Mouse (Mus musculus): Measurements from ENCODE around the gene Foxp1. TPM values are rescaled to one million over a fixed set of nuclear protein-coding genes. Genes with fewer than 3 reads are reported as not detected.

Gene Foxp1
- polyA plus RNA-seq, 1 experiment from 2014 or later, result 38.0 TPM

DNA sequence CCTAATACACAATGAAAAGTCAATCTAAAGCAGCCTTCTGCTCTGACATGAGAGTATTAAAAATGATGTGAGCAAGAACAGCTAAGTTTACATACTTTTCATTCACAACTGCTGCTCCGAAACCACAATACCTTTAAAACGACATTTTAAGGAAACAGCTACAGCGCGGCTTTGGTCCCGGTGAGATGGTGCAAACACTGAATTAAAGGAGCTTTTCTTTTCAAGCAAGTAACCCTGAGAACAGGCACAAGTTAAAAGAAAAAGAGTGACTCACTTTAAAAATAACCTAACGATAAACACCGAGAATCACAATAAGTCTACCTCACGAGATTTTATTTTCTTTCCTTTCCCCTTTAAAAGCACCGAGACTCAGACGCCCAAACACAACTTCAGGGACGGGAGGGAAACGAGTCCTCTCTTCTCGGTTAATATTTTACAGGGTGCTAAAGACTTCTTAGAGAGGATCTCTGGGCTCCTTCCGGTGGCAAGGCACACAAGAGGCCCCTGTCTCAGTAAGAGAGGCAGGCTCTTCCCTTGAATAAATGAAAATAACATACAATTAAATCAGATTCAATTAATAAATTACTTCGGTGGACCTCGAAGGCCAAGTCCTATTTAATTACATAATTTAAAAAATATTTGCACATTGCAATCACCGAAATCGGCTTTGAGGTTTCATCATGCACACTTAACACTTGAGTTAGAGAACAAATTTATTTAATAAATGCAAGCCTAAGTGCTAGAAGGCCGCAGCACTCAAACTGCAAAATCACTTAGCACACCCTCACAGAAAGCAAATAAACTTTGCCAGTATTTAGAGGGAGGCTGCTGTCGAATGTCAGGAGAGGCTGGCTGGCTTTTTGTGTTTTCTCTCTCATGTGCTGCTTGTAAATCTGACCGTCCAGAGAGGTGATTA, 246.9 kb downstream of the Foxp1 start:
- 33% methylated on average over 21 of the region's 21 CpGs for WGBS
- ATAC-seq (replicated peaks; ENCODE audit: low FRiP score, low read depth), result no peak
- no peak overlapping the region for H3K9ac ChIP-seq (ENCODE audit: low read depth, low read length)

DNA sequence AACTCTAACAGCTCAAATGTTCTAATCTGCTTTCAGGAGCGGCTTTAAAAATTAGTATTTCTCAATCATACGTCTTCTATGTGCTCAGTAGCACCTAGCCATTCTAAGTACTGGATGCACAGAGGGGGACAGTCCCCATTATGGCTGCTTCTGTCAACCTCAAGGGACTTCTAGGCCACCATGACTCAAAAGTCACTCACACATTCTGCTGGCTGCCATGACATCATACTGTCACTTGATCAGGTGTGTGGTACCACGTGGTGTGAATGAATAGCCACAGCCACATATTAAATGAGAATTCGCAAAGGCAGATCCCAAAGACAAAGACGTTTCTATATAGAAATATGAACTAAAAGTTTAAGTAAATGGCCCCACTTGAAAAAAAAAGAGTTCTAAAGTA, 247.9 kb downstream of the Foxp1 start:
- Histone ChIP-seq H3K27me3 (ENCODE audit: insufficient read depth, low read length) (no peaks in the 10 kb centered on the region), H3K4me2 (ENCODE audit: low read length) (no peak overlapping the region), H3K9ac (ENCODE audit: low read depth, low read length) (no peak overlapping the region), H3K9me3 (replicated peaks; ENCODE audit: low read length) (no peaks in the 10 kb centered on the region), H3K4me3 (replicated peaks; ENCODE audit: low read depth, low read length) (no peak overlapping the region), H3K27ac (no peak overlapping the region), H3K4me1 (replicated peaks; ENCODE audit: insufficient read depth, low read length) (no peaks in the 10 kb centered on the region), H3K36me3 (ENCODE audit: insufficient read depth, low read length) (no peaks in the 10 kb centered on the region)
- DNase-seq (ENCODE audit: low spot score) (no peak), ATAC-seq (replicated peaks; ENCODE audit: low FRiP score, low read depth) (no peak)
- TF ChIP-seq CTCF (IDR thresholded peaks at IDR 0.05; ENCODE audit: low read depth), result no peak
- 88% methylated on average over 5 of the region's 5 CpGs for WGBS

More for the DNA sequence above, 246.9 kb downstream of the Foxp1 start:
- no peaks in the 10 kb centered on the region for H3K27me3 ChIP-seq (ENCODE audit: insufficient read depth, low read length)
- no peaks in the 10 kb centered on the region for H3K9me3 ChIP-seq (replicated peaks; ENCODE audit: low read length)
- no peak overlapping the region; the same call in 1 of the 2 replicates for H3K4me3 ChIP-seq (replicated peaks; ENCODE audit: low read depth, low read length)
- TF ChIP-seq CTCF (IDR thresholded peaks at IDR 0.05; ENCODE audit: low read depth), result no peak
- no peaks in the 10 kb centered on the region for H3K36me3 ChIP-seq (ENCODE audit: insufficient read depth, low read length)
- no peak overlapping the region for H3K27ac ChIP-seq
- H3K4me2 ChIP-seq (ENCODE audit: low read length), result peak overlapping the region; percentile 11; the same call in 1 of the 2 replicates
- no peaks in the 10 kb centered on the region for H3K4me1 ChIP-seq (replicated peaks; ENCODE audit: insufficient read depth, low read length)
- DNase-seq (ENCODE audit: low spot score), result peak; percentile 63

DNA sequence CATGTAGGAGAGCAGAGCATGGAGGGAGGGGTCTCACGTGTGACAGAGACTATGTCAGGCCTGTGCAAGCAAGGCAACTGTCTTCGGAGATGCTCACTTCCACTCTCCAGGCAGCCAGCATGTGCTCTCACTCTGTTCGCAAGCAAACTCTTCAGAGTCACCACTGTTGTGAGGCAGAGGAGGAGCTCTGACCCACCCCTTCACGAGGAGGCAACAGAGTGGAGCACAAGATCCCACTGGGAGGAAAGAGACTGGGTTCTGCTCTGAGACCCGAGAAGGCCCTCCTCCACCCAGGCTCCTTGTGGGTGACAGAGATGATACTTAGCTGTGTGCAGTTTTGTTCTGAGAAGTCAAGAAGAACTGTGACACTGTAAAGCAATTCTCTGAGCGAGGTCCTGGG, 248.3 kb downstream of the Foxp1 start:
- Histone ChIP-seq H3K9me3 (replicated peaks; ENCODE audit: low read length) (no peaks in the 10 kb centered on the region), H3K4me3 (replicated peaks; ENCODE audit: low read depth, low read length) (no peak overlapping the region), H3K9ac (ENCODE audit: low read depth, low read length) (no peak overlapping the region), H3K4me1 (replicated peaks; ENCODE audit: insufficient read depth, low read length) (no peaks in the 10 kb centered on the region), H3K4me2 (ENCODE audit: low read length) (no peak overlapping the region), H3K27me3 (ENCODE audit: insufficient read depth, low read length) (no peaks in the 10 kb centered on the region), H3K36me3 (ENCODE audit: insufficient read depth, low read length) (no peaks in the 10 kb centered on the region), H3K27ac (no peak overlapping the region)
- no peak for TF ChIP-seq CTCF (IDR thresholded peaks at IDR 0.05; ENCODE audit: low read depth)
- no peak for DNase-seq (ENCODE audit: low spot score)
- 65% methylated on average over 6 of the region's 6 CpGs for WGBS
- ATAC-seq (replicated peaks; ENCODE audit: low FRiP score, low read depth), result no peak

DNA sequence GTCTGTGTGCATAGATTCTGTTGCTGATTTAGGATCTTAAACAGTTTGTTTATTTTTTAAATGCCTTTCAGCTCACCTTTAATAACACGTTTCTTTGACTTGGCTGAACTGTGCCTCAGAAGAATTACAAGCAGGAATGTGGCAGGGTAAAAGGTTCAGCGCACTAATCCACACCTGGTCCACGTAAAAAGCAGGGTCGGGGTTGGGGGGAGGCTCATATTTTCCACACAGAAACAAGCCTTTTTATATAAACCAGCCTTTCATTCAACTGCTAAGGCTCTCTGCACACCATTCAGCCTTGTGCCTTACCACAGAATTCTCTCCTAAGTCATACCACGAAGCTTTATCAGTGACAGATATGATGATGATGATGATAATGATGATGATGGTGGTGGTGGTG, 249.3 kb downstream of the Foxp1 start:
- no peak for TF ChIP-seq CTCF (IDR thresholded peaks at IDR 0.05; ENCODE audit: low read depth)
- H3K27ac ChIP-seq, result no peak overlapping the region
- no peak overlapping the region for H3K4me2 ChIP-seq (ENCODE audit: low read length)
- H3K36me3 ChIP-seq (ENCODE audit: insufficient read depth, low read length), result no peaks in the 10 kb centered on the region
- 53% methylated on average over 5 of the region's 5 CpGs for WGBS
- H3K4me1 ChIP-seq (replicated peaks; ENCODE audit: insufficient read depth, low read length), result no peaks in the 10 kb centered on the region
- no peaks in the 10 kb centered on the region for H3K27me3 ChIP-seq (ENCODE audit: insufficient read depth, low read length)
- DNase-seq (ENCODE audit: low spot score) (no peak), ATAC-seq (replicated peaks; ENCODE audit: low FRiP score, low read depth) (no peak)
- no peak overlapping the region for H3K9ac ChIP-seq (ENCODE audit: low read depth, low read length)
- no peaks in the 10 kb centered on the region for H3K9me3 ChIP-seq (replicated peaks; ENCODE audit: low read length)
- no peak overlapping the region for H3K4me3 ChIP-seq (replicated peaks; ENCODE audit: low read depth, low read length)

DNA sequence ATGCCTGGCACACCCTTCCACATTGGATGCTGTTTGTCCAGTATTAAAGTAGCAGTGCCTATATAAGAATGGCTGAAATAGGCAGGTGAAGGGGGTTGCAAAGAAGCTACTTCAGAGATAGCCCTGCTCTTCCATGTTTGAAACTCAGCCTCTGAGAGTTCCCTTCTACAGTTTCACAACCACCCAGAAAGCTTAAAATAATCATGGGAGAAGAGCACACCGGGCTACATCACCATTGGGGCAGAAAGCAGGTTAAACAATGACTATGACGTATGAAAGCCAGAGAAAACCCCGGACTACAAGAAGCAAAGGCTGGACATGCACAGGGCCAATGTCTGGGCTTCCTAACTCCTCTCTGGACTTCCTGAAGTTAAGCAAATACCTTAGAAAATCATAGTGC, 250.3 kb downstream of the Foxp1 start:
- ATAC-seq (replicated peaks; ENCODE audit: low FRiP score, low read depth) (no peak), DNase-seq (ENCODE audit: low spot score) (no peak)
- WGBS, result 54% methylated on average over 3 of the region's 3 CpGs
- no peak overlapping the region for H3K4me3 ChIP-seq (replicated peaks; ENCODE audit: low read depth, low read length)
- no peak overlapping the region for H3K9ac ChIP-seq (ENCODE audit: low read depth, low read length)
- no peak for TF ChIP-seq CTCF (IDR thresholded peaks at IDR 0.05; ENCODE audit: low read depth)
- H3K4me2 ChIP-seq (ENCODE audit: low read length), result no peak overlapping the region
- H3K36me3 ChIP-seq (ENCODE audit: insufficient read depth, low read length), result no peaks in the 10 kb centered on the region
- no peaks in the 10 kb centered on the region for H3K4me1 ChIP-seq (replicated peaks; ENCODE audit: insufficient read depth, low read length)
- H3K9me3 ChIP-seq (replicated peaks; ENCODE audit: low read length), result no peaks in the 10 kb centered on the region
- H3K27me3 ChIP-seq (ENCODE audit: insufficient read depth, low read length), result no peaks in the 10 kb centered on the region
- H3K27ac ChIP-seq, result no peak overlapping the region

DNA sequence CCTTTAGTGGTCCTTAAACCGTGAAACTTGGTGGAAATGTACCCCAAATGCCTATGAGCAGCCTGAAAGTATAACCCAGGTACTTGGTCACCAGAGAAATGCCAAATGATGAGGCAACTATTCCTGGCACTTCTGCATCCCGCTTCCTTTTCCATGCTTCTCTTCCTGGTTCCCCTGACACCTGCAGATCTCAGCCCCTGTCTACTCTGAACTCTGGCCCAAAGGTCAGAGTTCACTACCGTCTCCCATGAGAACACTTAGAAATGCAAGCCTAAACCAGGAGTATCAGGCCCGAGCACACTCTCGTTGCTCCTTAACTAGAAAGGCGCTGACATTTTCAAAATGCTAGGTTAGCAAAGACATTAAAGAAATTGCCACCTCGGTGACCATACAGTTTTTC, 250.8 kb downstream of the Foxp1 start:
- Histone ChIP-seq H3K9me3 (replicated peaks; ENCODE audit: low read length) (no peaks in the 10 kb centered on the region), H3K4me2 (ENCODE audit: low read length) (no peak overlapping the region), H3K4me3 (replicated peaks; ENCODE audit: low read depth, low read length) (no peak overlapping the region), H3K27ac (no peak overlapping the region), H3K9ac (ENCODE audit: low read depth, low read length) (no peak overlapping the region), H3K27me3 (ENCODE audit: insufficient read depth, low read length) (no peaks in the 10 kb centered on the region), H3K4me1 (replicated peaks; ENCODE audit: insufficient read depth, low read length) (no peaks in the 10 kb centered on the region), H3K36me3 (ENCODE audit: insufficient read depth, low read length) (no peaks in the 10 kb centered on the region)
- WGBS, result 66% methylated on average over 7 of the region's 7 CpGs
- no peak for TF ChIP-seq CTCF (IDR thresholded peaks at IDR 0.05; ENCODE audit: low read depth)
- no peak for DNase-seq (ENCODE audit: low spot score)
- ATAC-seq (replicated peaks; ENCODE audit: low FRiP score, low read depth), result 0 out of 2 replicates have a peak, but pooled peaks have one; percentile 33
